Mouse (Mus musculus) lung, postnatal 0 days (tissue): ENCODE measurements around the gene E2f3.

Experiments
- CTCF ChIP-seq: IDR thresholded peaks from 2 replicates; pipeline ENCODE4 v1.5.1; 2016; ENCODE audit warnings: antibody characterized with exemption, mild to moderate bottlenecking
- EP300 ChIP-seq: IDR thresholded peaks from 2 replicates; pipeline ENCODE4 v1.6.1; 2016; ENCODE audit warnings: antibody characterized with exemption, mild to moderate bottlenecking, control low read depth

- TF ChIP-seq CTCF (no peak), EP300 (no peak)
Measured at GRCm38 (mm10) chr13:30014576-30014975, 28.7 kb upstream of the E2f3 start.
